Mouse (Mus musculus) pancreas, adult 10 weeks (tissue): ENCODE data around the gene Ovca2. TPM values are rescaled to one million over a fixed set of nuclear protein-coding genes. Genes with fewer than 3 reads are reported as not detected.

ENCODE experiments used
- polyA plus RNA-seq: library from polyadenylated mRNA; stranded (reverse); fragments of 350-450 nt; fragmentation: Illumina TruSeq; extraction: RNeasy Lipid Tissue Mini Kit (QIAGEN cat#74804); gene quantifications from one replicate; pipeline ENCODE4 v1.2.3, GENCODE M21; 2015; ENCODE audit warnings: low read depth, low replicate concordance; ENCODE audit not compliant: insufficient read depth

The Ovca2 gene
- 6.6 TPM for polyA plus RNA-seq

DNA sequence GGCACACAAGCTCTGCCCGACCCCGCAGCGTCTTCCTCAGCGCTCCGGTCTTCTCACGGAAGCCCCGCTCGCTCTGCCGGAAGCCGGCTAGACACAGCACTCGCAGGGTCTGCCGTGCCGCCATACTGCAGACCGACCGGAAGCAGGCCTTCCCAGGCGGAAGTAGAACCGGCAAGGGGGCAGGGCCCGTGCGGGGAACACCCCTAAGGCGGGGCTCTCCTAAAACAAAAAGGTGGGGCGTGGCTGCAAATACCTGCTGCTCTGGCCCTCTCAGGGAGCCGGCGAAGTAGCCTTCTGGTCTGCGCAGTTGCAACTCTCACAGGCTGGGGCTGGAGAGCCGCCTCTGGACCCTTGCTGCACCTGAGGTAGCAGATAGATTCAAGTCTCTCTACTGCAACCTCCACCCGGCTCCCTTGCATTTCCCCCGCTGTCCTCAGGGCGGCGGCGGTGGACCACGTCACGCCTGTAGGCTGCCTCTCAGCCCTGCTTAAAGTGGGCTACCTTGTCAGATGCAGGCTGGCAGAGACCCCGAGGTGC lies at the start of gene Ovca2:
Gene Ovca2, minus strand, starts transcription at position 164 of the 537 bp plus-strand sequence.

GRCm38 (mm10) chr11:75193256-75194071 lies 14.8 kb upstream of the Ovca2 start, which contains the start of gene Rtn4rl1:
Gene Rtn4rl1, plus strand, starts transcription at chr11:75193783.

DNA sequence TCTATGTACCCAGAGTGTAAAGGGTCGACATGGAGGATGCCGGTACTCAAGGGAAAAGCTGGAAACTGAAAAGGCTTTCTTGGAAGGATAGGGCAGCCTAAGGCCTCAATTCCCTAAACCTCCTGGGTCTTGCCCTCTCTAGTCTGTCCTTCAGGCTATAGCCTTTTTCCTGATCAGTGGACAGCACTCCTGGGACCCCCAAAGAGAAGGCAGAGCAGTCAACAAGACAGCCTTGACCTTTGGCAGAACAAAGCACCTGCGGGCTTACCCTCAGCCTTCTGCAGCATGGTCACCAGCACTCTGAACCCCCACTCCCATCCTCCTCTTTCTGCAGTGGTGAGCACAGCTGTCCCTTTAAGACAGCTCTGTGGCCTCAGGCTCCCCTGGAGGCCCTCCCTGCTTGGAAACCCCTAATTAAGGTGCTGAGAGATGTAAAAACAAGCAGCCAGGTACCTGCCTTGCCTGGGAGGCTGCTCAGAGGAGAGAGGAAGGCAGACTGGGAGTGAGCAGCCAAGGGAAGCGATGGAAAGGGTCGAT lies 12.3 kb upstream of the Ovca2 start, which contains the start of gene Dph1:
Gene Dph1, minus strand, starts transcription at position 337 of the 537 bp plus-strand sequence.

DNA sequence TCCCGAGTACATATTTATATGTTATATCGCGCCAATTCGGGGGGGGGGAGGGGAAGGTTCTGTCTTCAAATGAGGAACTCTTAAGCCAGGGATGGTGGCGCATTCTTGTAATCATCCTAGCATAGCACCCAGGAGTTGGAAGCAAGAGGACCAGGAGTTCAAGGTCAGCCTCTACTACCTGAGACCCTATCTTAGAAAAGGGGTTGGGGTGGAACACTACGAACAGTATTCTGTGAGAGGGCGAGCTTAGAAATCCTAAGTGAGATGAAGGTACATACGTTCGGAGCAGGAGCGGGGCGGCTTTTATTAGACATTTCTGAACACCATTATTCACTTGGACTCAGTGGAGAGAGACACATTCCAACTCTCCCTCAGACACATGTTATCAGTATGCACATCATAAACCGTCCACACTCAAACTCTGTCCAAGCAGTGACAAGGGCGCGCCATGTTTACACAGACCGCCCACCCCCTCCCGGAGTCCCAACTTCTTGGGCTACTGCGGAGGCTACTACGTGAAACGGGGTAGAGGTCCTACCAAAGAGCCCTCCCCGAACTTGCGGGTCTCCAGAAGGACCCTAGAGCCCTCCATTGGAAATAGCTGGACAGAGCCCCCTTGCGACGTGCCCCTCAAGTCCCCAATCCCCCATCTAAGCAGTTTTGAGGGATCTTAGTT lies 9.1 kb downstream of the Ovca2 start, which contains the start of gene Hic1:
Gene Hic1, minus strand, starts transcription at position 115 of the 676 bp plus-strand sequence.

Other genes starting within 250 kb of the Ovca2 start
- 3.8 TPM for gene Hic1, start 9.3 kb downstream of the Ovca2 start, polyA plus RNA-seq
- 2.3 TPM for gene Dph1, start 12.4 kb upstream of the Ovca2 start, polyA plus RNA-seq
- 1.3 TPM for gene Rtn4rl1, start 14.9 kb upstream of the Ovca2 start, polyA plus RNA-seq
- gene Rpa1, start 169.5 kb upstream of the Ovca2 start, polyA plus RNA-seq, result 5.0 TPM
- 1.5 TPM for gene Smyd4, start 169.6 kb upstream of the Ovca2 start, polyA plus RNA-seq
- gene Serpinf1, start 243.9 kb upstream of the Ovca2 start, polyA plus RNA-seq, result 27.5 TPM